Mouse (Mus musculus) lung, postnatal 0 days (tissue): ENCODE data around the gene Nipbl. TPM values are rescaled to one million over a fixed set of nuclear protein-coding genes. Genes with fewer than 3 reads are reported as not detected.
A peak's percentile ranks its signal among the peaks of the same experiment; 100 is the strongest.

ENCODE experiments used
- ATAC-seq: fragments of 200-750 bp; cut with Nextera tagmentation; 2 replicates; pipeline ENCODE4 v1.8.0; 2017; ENCODE audit warnings: moderate library complexity
- DNase-seq: peaks from one replicate; pipeline ENCODE4 v3.0.0-alpha.2; 2016; ENCODE audit warnings: low spot score
- H3K27ac ChIP-seq: fragments of 300-500 bp; sonication (generic); 2 replicates; pipeline ENCODE4 v1.5.1; 2014; ENCODE audit warnings: antibody characterized with exemption, mild to moderate bottlenecking, low read length, mixed read lengths
- H3K27me3 ChIP-seq: fragments of 300-500 bp; sonication (generic); replicated peaks from 2 replicates; pipeline ENCODE4 v1.6.1; 2014; ENCODE audit warnings: low read length, mixed read lengths; ENCODE audit not compliant: insufficient read depth
- H3K36me3 ChIP-seq: fragments of 300-500 bp; sonication (generic); 2 replicates; pipeline ENCODE4 v1.6.1; 2014; ENCODE audit warnings: low read length, mixed read lengths; ENCODE audit not compliant: insufficient read depth
- H3K4me1 ChIP-seq: fragments of 300-500 bp; sonication (generic); 2 replicates; pipeline ENCODE4 v1.6.1; 2014; ENCODE audit warnings: antibody characterized with exemption, low read depth, low read length, mixed read lengths; ENCODE audit not compliant: insufficient read depth
- H3K4me2 ChIP-seq: fragments of 300-500 bp; sonication (generic); replicated peaks from 2 replicates; pipeline ENCODE4 v1.6.1; 2014; ENCODE audit warnings: low read depth, mild to moderate bottlenecking, low read length, moderate library complexity, mixed read lengths
- H3K4me3 ChIP-seq: fragments of 300-500 bp; sonication (generic); 2 replicates; pipeline ENCODE4 v1.5.1; 2014; ENCODE audit warnings: low read depth, low read length
- H3K9ac ChIP-seq: fragments of 300-500 bp; sonication (generic); replicated peaks from 2 replicates; pipeline ENCODE4 v1.6.1; 2014; ENCODE audit warnings: low read depth, mild to moderate bottlenecking
- H3K9me3 ChIP-seq: fragments of 300-500 bp; sonication (generic); 2 replicates; pipeline ENCODE4 v1.6.1; 2016; ENCODE audit warnings: low read length, mixed read lengths
- CTCF ChIP-seq: IDR thresholded peaks from 2 replicates; pipeline ENCODE4 v1.5.1; 2016; ENCODE audit warnings: antibody characterized with exemption, mild to moderate bottlenecking
- EP300 ChIP-seq: IDR thresholded peaks from 2 replicates; pipeline ENCODE4 v1.6.1; 2016; ENCODE audit warnings: antibody characterized with exemption, mild to moderate bottlenecking, control low read depth
- WGBS: fragments of 180-500 bp; shearing (Covaris S2); extraction: QIAGEN DNeasy Blood & Tissue Kit; methylation state at CpG from one replicate; pipeline ENCODE4 v1.1.7; 2014; 5-methylcytosine and 5-hydroxymethylcytosine counted together
- polyA plus RNA-seq: library from polyadenylated mRNA; unstranded; fragments of >200 nt; fragmentation: Nextera tagmentation; extraction: Ambion mirVana; gene quantifications from 2 replicates; pipeline ENCODE4 v1.2.1, GENCODE M21; 2015

Nipbl gene
- polyA plus RNA-seq, 1 experiment from 2014 or later, result 15.1 TPM

DNA sequence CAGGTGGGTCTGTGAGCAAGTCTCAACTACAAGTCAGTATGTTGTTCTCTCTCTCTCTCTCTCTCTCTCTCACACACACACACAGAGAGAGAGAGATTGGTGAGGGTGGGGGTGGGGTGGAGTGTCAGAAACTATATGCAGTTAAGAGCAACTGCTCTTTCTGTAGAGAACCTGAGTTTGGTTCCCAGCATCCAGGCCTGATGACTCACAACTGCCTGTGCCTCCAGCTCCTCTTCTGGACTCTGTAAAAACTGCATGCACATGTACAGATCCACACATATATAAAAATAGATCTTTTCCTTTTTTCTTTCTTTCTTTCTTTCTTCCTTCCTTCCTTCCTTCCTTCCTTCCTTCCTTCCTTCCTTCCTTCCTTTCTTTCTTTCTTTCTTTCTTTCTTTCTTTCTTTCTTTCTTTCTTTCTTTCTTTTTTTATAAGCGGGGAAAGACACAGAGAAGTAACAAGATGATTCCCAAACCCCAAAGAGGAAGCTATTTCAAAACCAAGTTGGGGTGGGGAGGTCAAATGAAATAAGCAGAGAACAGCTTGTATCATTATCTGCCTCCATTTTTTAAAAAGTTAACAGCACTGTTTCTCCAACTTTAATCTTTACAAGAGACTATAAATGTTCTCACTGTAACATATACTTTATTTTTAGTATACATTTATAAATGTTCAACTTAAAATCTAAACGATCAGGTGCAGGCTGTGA lies 10.9 kb downstream of the Nipbl start:
- Histone ChIP-seq H3K4me3 (no peak overlapping the region), H3K4me2 (no peak overlapping the region), H3K36me3 (no peaks in the 10 kb centered on the region), H3K9ac (no peak overlapping the region), H3K4me1 (no peaks in the 10 kb centered on the region), H3K27me3 (no peaks in the 10 kb centered on the region), H3K27ac (no peak overlapping the region), H3K9me3 (no peaks in the 10 kb centered on the region)
- ATAC-seq (no peak), DNase-seq (no peak)
- 84% methylated on average over 2 of the region's 2 CpGs for WGBS
- no peak for TF ChIP-seq EP300
- TF ChIP-seq CTCF, result peak; percentile 30

DNA sequence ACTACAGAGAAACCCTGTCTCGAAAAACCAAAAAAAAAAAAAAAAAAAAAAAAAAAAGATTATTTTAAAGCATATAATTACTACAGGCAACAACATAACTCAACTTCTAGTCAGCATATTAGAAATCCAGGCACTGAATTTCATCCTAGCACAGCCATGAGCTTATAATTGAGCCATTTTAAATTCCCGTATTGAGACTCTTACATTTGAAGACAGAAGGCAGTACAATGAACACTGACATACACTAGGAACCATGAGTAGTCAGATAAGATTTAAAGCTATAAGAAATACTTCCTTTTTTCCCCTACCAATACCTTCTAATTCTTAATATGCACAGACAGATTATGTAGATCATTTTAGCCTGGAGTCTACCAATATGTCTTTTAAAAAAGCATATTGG lies 11.7 kb downstream of the Nipbl start:
- 90% methylated on average over 2 of the region's 2 CpGs for WGBS
- Histone ChIP-seq H3K4me2 (no peak overlapping the region), H3K9ac (no peak overlapping the region), H3K4me3 (no peak overlapping the region), H3K36me3 (no peaks in the 10 kb centered on the region), H3K27me3 (no peaks in the 10 kb centered on the region), H3K27ac (no peak overlapping the region), H3K4me1 (no peaks in the 10 kb centered on the region), H3K9me3 (no peaks in the 10 kb centered on the region)
- no peak for ATAC-seq
- DNase-seq, result no peak
- TF ChIP-seq CTCF (no peak), EP300 (no peak)

DNA sequence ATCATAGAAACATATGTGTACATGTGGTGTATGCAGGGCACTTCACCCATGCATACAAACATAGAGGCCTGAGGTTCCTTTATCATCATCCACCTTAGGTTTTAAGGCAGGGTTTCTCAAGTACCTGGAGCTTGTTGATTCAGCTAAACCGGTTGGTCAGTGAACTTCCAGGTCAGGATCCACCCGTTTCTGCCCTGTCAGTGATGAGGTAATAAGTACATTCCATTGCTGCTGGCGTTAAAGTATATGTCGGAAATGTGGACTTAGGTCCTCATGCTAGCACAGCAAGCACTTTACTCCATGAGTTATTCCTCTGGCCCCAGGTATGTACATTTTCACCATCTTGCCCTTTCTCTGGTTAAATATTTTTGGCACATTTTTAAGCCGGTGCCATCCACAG lies 14.8 kb downstream of the Nipbl start:
- H3K4me2 ChIP-seq, result no peak overlapping the region
- ATAC-seq (peak; percentile 87), DNase-seq (peak; percentile 75)
- H3K27ac ChIP-seq, result no peak overlapping the region
- H3K27me3 ChIP-seq, result no peaks in the 10 kb centered on the region
- H3K36me3 ChIP-seq, result no peaks in the 10 kb centered on the region
- 41% methylated on average over 5 of the region's 5 CpGs for WGBS
- H3K4me1 ChIP-seq, result no peaks in the 10 kb centered on the region
- H3K9ac ChIP-seq, result no peak overlapping the region
- no peak overlapping the region for H3K4me3 ChIP-seq
- no peaks in the 10 kb centered on the region for H3K9me3 ChIP-seq
- no peak; the same call in 1 of the 2 replicates for TF ChIP-seq EP300
- no peak for TF ChIP-seq CTCF

DNA sequence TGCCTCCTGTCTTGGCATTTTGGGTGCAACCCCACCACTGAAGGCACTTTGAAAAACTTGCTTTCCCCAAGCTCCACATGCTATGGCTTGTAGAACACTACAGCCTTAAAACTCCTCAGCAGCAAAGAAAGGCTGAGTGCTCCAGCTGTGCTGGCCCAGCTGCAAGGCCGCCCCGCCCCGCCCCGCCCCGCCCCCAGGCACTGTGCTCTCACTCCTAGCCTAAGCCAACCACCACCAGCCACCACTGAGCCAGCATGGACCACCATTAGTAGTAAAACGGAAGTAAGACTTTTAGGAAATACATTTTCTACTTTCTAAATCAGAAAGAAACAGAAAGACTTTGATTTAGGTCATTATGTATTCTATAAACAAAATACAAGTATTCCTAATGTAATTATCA lies 23.4 kb downstream of the Nipbl start:
- H3K9me3 ChIP-seq, result no peaks in the 10 kb centered on the region
- no peak for TF ChIP-seq EP300
- TF ChIP-seq CTCF, result no peak
- no peak overlapping the region for H3K4me3 ChIP-seq
- H3K27ac ChIP-seq, result no peak overlapping the region
- H3K4me1 ChIP-seq, result no peaks in the 10 kb centered on the region
- DNase-seq, result no peak
- H3K27me3 ChIP-seq, result no peaks in the 10 kb centered on the region
- ATAC-seq, result no peak
- 41% methylated on average over 6 of the region's 6 CpGs for WGBS
- H3K36me3 ChIP-seq, result no peaks in the 10 kb centered on the region
- no peak overlapping the region for H3K4me2 ChIP-seq
- H3K9ac ChIP-seq, result no peak overlapping the region

DNA sequence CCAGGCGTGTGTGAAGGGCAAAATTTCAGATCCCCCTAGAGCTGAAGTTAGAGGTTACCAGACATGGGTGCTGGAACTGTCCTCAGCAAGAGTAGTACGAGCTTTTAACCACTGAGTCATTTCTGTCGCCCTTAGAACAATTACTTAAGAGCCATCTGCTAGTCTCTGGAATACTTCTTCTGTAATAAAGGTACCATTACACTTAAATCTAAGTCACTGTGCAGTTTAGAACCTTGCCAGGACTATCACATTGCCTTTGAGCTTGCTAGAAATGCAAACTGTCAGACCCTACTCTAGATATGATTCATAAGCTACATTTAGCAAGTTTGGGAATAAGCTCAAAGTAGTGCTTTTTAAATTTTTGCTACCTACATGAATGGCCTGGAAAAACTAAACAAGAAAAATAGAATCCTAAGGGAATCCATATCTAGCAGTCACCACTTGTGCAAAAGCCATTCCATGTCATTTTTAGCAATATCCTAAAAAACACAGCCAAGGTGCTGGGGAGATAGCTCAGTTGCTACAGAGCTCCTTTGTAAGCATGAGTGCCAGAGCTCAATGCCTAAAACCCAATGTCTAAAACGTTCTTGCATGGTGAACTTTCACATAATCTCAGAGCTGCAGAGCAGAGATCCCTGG lies 27.6 kb downstream of the Nipbl start:
- H3K36me3 ChIP-seq, result no peaks in the 10 kb centered on the region
- H3K9ac ChIP-seq, result no peak overlapping the region
- no peaks in the 10 kb centered on the region for H3K27me3 ChIP-seq
- no peak overlapping the region for H3K27ac ChIP-seq
- ATAC-seq (no peak), DNase-seq (no peak)
- WGBS, result 75% methylated on average over 4 of the region's 4 CpGs
- H3K4me1 ChIP-seq, result no peaks in the 10 kb centered on the region
- H3K4me2 ChIP-seq, result no peak overlapping the region
- TF ChIP-seq CTCF (no peak), EP300 (no peak)
- no peaks in the 10 kb centered on the region for H3K9me3 ChIP-seq
- H3K4me3 ChIP-seq, result no peak overlapping the region

DNA sequence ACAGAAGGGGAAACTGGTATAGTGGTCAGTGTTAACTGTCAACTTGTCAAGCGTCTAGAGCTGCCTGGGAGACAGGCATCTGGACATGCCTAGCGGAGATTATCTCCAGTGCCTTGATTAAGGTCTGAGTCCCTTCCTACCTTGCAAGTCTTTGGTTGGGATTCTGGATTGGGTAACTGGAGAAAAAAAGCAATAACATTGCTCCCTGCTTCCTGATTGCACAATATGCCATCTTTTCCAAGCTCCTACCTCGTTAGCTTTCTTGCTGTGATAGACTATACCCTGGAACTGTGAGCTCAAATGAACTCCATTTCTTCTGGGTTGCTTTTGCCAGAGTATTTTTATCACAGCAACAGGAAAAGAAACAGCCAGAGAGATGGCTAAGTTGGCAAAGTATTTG lies 30.9 kb downstream of the Nipbl start:
- Histone ChIP-seq H3K27ac (no peak overlapping the region), H3K9ac (no peak overlapping the region), H3K4me2 (no peak overlapping the region), H3K27me3 (no peaks in the 10 kb centered on the region), H3K4me3 (no peak overlapping the region), H3K36me3 (no peaks in the 10 kb centered on the region), H3K9me3 (no peaks in the 10 kb centered on the region), H3K4me1 (no peaks in the 10 kb centered on the region)
- DNase-seq (no peak), ATAC-seq (no peak)
- TF ChIP-seq EP300 (no peak), CTCF (no peak)
- WGBS, result 75% methylated on average over 3 of the region's 3 CpGs
